Mouse (Mus musculus) hindbrain, embryonic 16.5 days (tissue): ENCODE measurements around the gene Arhgap15. TPM values are rescaled to one million over a fixed set of nuclear protein-coding genes. Genes with fewer than 3 reads are reported as not detected.

Experiments used
- ATAC-seq: fragments of 200-750 bp; cut with Nextera tagmentation; 2 replicates; pipeline ENCODE4 v1.8.0; 2017; ENCODE audit warnings: moderate TSS enrichment, moderate library complexity
- H3K27ac ChIP-seq: fragments of 300-500 bp; sonication (generic); 2 replicates; pipeline ENCODE4 v1.5.1; 2014; ENCODE audit warnings: low read depth, mild to moderate bottlenecking, control low read depth, low read length, moderate library complexity
- H3K27me3 ChIP-seq: fragments of 300-500 bp; sonication (generic); replicated peaks from 2 replicates; pipeline ENCODE4 v1.6.1; 2014; ENCODE audit warnings: low read length; ENCODE audit not compliant: control insufficient read depth, insufficient read depth
- H3K36me3 ChIP-seq: fragments of 300-500 bp; sonication (generic); 2 replicates; pipeline ENCODE4 v1.6.1; 2014; ENCODE audit warnings: mild to moderate bottlenecking, low read length, moderate library complexity, mixed read lengths; ENCODE audit not compliant: control insufficient read depth, insufficient read depth
- H3K4me1 ChIP-seq: fragments of 300-500 bp; sonication (generic); 2 replicates; pipeline ENCODE4 v1.6.1; 2014; ENCODE audit warnings: low read depth, low read length; ENCODE audit not compliant: control insufficient read depth, insufficient read depth
- H3K4me2 ChIP-seq: fragments of 300-500 bp; sonication (generic); 2 replicates; pipeline ENCODE4 v1.6.1; 2014; ENCODE audit warnings: mild to moderate bottlenecking, low read length, control low read depth, moderate library complexity
- H3K4me3 ChIP-seq: fragments of 300-500 bp; sonication (generic); 2 replicates; pipeline ENCODE4 v1.5.1; 2014; ENCODE audit warnings: mild to moderate bottlenecking, low read length, control low read depth, moderate library complexity
- H3K9ac ChIP-seq: fragments of 300-500 bp; sonication (generic); 2 replicates; pipeline ENCODE4 v1.6.1; 2014; ENCODE audit warnings: low read depth, mild to moderate bottlenecking, control low read depth, low read length, moderate library complexity
- H3K9me3 ChIP-seq: fragments of 300-500 bp; sonication (generic); 2 replicates; pipeline ENCODE4 v1.6.1; 2014; ENCODE audit warnings: mild to moderate bottlenecking, low read length, moderate library complexity; ENCODE audit not compliant: control insufficient read depth
- WGBS: fragments of 180-500 bp; shearing (Covaris S2); extraction: QIAGEN DNeasy Blood & Tissue Kit; methylation state at CpG from one replicate; pipeline ENCODE4 v1.1.7; 2014; 5-methylcytosine and 5-hydroxymethylcytosine counted together
- polyA plus RNA-seq: library from polyadenylated mRNA; unstranded; fragments of >200 nt; fragmentation: Nextera tagmentation; extraction: Ambion mirVana; gene quantifications from 2 replicates; pipeline ENCODE4 v1.2.1, GENCODE M21; 2015

The Arhgap15 gene
- polyA plus RNA-seq, 1 experiment from 2014 or later = 3.0 TPM

DNA sequence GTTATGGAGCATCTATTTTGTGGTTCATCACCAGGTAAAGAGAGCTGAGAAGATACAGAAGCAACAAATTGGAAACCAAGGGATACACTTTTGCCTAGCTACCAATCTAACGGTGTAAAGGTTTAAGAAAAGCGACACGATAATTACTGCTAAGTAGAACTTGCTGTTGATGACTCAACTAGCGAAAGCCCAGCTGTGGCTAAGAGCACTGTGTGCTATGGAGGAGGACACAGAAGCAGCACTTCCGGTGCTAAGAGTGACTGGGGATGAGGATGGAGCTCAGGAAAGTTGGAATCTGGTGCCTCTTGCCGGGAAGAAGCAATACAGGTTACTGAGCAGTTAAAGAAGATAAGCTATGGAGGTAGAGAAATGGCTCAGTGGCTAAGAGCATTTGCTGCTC, 589.8 kb downstream of the Arhgap15 start:
- no peak overlapping the region for H3K4me2 ChIP-seq
- no peaks in the 10 kb centered on the region for H3K4me1 ChIP-seq
- no peak overlapping the region for H3K4me3 ChIP-seq
- ATAC-seq = no peak
- no peaks in the 10 kb centered on the region for H3K36me3 ChIP-seq
- no peaks in the 10 kb centered on the region for H3K9me3 ChIP-seq
- no peak overlapping the region for H3K9ac ChIP-seq
- 96% methylated on average over 6 of the region's 6 CpGs for WGBS
- no peak overlapping the region for H3K27ac ChIP-seq
- no peaks in the 10 kb centered on the region for H3K27me3 ChIP-seq

DNA sequence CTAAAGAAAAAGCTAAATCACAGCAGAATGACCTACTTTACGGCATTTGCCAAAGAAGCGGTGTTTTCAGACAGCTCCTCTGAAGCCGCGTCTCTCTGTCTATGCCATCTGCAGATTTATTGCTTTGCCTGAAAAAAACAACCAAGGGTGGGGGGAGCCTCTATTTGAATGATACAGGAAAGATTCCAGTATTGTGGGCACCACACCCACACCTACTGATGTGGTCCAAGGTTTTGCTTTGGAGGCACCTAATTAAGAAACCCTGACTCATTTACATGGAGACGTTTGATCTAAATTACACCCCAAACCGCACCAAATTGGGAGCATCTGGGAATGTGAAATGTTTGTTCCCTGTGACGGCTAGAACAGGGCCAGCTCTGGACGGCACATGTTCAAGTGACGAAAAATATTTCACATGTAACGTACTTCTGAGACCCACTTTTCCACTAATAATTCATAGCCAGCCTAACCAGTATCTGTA, 592.5 kb downstream of the Arhgap15 start:
- H3K9me3 ChIP-seq = no peaks in the 10 kb centered on the region
- H3K27me3 ChIP-seq = no peaks in the 10 kb centered on the region
- H3K9ac ChIP-seq = no peak overlapping the region
- no peak overlapping the region for H3K27ac ChIP-seq
- H3K4me3 ChIP-seq = no peak overlapping the region
- no peaks in the 10 kb centered on the region for H3K4me1 ChIP-seq
- H3K4me2 ChIP-seq = no peak overlapping the region
- WGBS = 63% methylated on average over 10 of the region's 10 CpGs
- no peak for ATAC-seq
- H3K36me3 ChIP-seq = no peaks in the 10 kb centered on the region

DNA sequence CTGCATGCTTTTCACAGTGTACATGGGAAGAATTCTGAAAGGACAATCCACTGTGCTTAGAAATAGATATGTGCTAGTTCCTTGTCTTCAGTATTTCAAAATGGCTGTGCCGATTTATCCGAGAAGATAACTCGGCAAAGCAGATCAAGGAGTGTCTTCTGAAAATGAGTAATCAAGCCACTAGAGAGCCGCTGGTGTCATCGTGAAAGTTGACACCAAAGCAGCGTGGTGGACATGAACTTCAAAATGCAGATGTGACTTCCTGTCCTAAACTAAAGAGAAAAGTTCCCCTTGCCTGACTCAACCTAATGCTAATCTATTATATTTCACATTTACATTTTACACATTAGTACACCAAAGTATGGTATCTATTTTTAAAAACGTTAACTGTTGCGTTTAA, 596.2 kb downstream of the Arhgap15 start:
- Histone ChIP-seq H3K4me2 (no peak overlapping the region), H3K9ac (no peak overlapping the region), H3K36me3 (no peaks in the 10 kb centered on the region), H3K4me1 (no peaks in the 10 kb centered on the region), H3K9me3 (no peaks in the 10 kb centered on the region), H3K27me3 (no peaks in the 10 kb centered on the region), H3K4me3 (no peak overlapping the region), H3K27ac (no peak overlapping the region)
- ATAC-seq = no peak
- WGBS = 95% methylated on average over 8 of the region's 8 CpGs

DNA sequence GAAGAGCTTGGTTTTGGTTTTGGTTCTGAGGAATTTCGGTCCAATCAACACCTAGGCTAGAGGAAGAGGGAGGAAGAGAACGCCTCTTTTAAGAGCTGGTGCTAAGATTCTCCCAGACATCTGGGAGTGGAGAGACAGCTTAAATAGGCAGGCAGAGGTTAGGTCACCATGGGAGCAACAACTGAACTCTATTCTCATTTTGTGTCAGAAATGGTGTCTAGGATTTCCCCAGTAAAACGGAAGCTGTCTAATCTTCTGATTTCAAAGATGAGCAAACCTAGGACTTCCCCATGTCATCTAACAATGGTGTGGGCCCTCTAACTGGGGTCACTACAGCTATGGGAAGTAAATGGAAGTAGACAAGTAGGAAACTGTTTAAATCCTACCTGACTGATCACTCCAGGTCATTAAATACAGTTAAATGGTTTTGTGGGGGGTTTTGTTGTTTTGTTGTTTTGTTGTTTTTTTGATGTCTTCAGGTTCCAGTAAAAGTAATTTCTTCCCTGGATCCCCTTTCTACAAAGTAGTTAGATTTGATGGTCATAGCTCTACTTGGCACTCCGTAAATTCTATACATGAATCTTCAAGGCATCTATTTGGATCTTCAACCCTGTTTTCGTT, 596.8 kb downstream of the Arhgap15 start:
- H3K9me3 ChIP-seq = no peaks in the 10 kb centered on the region
- 96% methylated on average over 5 of the region's 5 CpGs for WGBS
- no peak for ATAC-seq
- no peak overlapping the region for H3K4me3 ChIP-seq
- H3K4me2 ChIP-seq = no peak overlapping the region
- H3K36me3 ChIP-seq = no peaks in the 10 kb centered on the region
- no peak overlapping the region for H3K9ac ChIP-seq
- no peak overlapping the region for H3K27ac ChIP-seq
- no peaks in the 10 kb centered on the region for H3K27me3 ChIP-seq
- no peaks in the 10 kb centered on the region for H3K4me1 ChIP-seq

DNA sequence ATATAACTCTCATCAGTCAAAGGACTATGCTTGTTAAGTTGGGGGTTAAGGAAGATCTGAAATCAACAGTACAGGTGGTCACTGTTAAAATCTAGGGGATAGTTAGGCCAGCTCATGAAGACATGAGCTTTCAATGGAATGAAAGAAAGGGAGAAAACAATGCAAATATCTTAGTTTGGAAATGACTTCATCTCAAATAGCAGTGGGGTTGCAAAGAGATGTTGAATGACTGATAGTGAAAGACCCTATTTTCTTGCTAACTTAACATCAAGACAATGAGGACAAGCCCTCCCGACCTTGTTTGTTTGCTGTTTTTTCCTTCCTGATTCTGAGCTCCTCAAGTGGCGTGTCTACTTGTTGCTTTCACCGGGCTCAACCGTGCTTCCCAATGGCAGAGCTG, 597.6 kb downstream of the Arhgap15 start:
- Histone ChIP-seq H3K27ac (no peak overlapping the region), H3K9ac (no peak overlapping the region), H3K36me3 (no peaks in the 10 kb centered on the region), H3K4me1 (no peaks in the 10 kb centered on the region), H3K4me2 (no peak overlapping the region), H3K9me3 (no peaks in the 10 kb centered on the region), H3K27me3 (no peaks in the 10 kb centered on the region), H3K4me3 (no peak overlapping the region)
- WGBS = 86% methylated on average over 4 of the region's 4 CpGs
- ATAC-seq = no peak

DNA sequence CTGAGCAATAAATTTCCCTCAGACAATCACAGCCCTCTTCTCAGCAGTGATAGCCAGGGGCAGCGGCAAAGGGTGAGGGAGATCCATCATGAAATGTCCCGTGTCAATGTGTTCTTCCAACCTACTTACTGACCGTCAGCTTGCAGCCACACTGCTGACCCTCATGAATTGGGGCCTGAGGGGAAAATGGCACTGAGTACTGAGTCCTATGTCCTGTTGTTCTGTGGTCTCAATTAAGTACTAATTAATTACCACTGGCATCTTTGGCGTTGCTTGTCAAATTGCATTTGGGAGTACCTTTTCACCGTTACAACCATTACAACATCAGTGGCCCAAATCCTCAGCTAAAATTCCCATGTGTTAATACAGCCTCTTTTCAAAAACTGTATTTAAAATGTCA, 599.2 kb downstream of the Arhgap15 start:
- Histone ChIP-seq H3K27me3 (no peaks in the 10 kb centered on the region), H3K36me3 (no peaks in the 10 kb centered on the region), H3K9me3 (no peaks in the 10 kb centered on the region), H3K9ac (no peak overlapping the region), H3K4me2 (no peak overlapping the region), H3K27ac (no peak overlapping the region), H3K4me1 (no peaks in the 10 kb centered on the region), H3K4me3 (no peak overlapping the region)
- WGBS = 60% methylated on average over 5 of the region's 5 CpGs
- ATAC-seq = no peak

DNA sequence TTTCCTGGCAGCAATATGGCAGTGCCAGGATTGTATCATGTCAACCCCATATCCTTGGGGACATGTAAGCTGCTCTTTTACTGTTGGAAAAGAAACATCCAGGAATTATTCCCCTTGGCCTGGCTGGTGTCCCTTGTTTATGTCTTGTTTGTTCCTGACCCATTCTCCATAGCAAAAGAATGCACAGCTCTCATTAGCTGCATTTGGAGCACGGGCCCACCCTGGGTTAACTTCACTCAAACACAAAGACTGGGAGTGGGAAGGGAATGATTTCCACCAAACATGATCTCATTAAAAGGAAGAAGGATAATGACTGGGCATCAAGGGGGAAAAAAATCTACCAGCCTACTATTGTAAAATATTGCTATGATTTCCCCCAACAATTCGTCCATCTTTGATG, 600.5 kb downstream of the Arhgap15 start:
- ATAC-seq = no peak
- Histone ChIP-seq H3K4me3 (no peak overlapping the region), H3K9me3 (no peaks in the 10 kb centered on the region), H3K27ac (no peak overlapping the region), H3K36me3 (no peaks in the 10 kb centered on the region), H3K4me1 (no peaks in the 10 kb centered on the region), H3K27me3 (no peaks in the 10 kb centered on the region), H3K4me2 (no peak overlapping the region), H3K9ac (no peak overlapping the region)
- 79% methylated on average over 2 of the region's 2 CpGs for WGBS

DNA sequence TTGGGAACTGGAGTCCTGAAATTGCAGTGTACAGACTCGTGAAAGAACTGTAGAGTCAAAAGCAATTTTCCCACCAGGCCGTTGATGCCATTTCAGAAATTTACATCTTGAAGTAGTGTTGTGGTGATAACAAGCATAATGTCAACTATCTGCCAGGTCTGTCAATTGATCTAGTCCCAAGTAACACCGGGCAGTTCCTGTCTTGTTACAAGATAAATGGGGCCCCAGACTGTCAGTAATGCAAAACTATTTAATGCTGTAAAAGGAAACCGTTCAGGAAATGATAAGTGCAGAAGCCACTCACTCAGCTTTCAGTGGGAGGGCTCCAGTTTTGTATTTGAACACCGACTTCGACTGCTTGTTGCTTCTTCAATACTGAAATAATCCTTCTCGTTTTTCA, 604.3 kb downstream of the Arhgap15 start:
- no peak for ATAC-seq
- 74% methylated on average over 7 of the region's 7 CpGs for WGBS
- no peak overlapping the region for H3K4me2 ChIP-seq
- H3K27me3 ChIP-seq = no peaks in the 10 kb centered on the region
- H3K9me3 ChIP-seq = no peaks in the 10 kb centered on the region
- no peaks in the 10 kb centered on the region for H3K36me3 ChIP-seq
- no peak overlapping the region for H3K9ac ChIP-seq
- H3K4me3 ChIP-seq = no peak overlapping the region
- H3K4me1 ChIP-seq = no peaks in the 10 kb centered on the region
- H3K27ac ChIP-seq = no peak overlapping the region

DNA sequence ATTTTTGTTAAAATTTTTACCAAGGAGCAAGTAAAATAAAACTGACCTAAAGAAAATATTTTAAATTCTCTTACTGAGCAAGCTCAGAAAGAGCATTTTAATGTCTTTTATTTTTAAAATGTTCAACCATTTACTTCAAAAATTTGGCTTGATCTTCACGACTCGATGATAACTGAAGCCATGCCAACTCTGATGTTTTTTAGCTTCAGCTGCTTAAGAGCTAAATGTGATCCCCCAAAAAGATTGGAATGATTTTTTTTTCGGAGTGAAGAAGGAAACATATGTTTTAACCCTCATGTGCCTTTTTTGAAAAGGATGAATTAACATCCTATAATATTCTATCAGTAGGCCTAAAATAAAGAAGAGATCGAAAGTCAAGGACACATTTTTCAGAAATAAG, 605.0 kb downstream of the Arhgap15 start:
- no peak for ATAC-seq
- Histone ChIP-seq H3K4me1 (no peaks in the 10 kb centered on the region), H3K4me2 (no peak overlapping the region), H3K9ac (no peak overlapping the region), H3K27me3 (no peaks in the 10 kb centered on the region), H3K9me3 (no peaks in the 10 kb centered on the region), H3K27ac (no peak overlapping the region), H3K36me3 (no peaks in the 10 kb centered on the region), H3K4me3 (no peak overlapping the region)
- WGBS = 92% methylated on average over 4 of the region's 4 CpGs

DNA sequence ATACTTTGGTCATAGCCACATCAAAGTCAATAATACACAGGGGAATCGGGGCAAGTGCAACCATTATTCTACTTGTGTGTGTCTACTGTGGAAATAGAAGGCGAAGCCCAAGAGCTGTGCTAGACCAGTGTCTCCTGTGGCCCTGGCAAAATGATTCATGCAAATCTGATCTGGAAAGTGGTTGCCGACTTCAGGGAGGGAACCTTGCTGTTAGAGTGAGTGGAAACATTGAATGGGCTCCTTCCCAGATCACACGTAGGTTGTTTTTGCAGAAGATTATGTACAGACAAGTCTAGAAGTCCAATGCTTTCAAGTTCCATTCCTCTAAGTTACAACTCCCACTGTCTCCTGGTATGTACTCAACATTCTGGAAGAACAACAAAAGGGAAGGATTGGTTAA, 606.2 kb downstream of the Arhgap15 start:
- H3K36me3 ChIP-seq = no peaks in the 10 kb centered on the region
- no peaks in the 10 kb centered on the region for H3K27me3 ChIP-seq
- no peak for ATAC-seq
- no peak overlapping the region for H3K9ac ChIP-seq
- no peaks in the 10 kb centered on the region for H3K9me3 ChIP-seq
- no peak overlapping the region for H3K27ac ChIP-seq
- H3K4me2 ChIP-seq = no peak overlapping the region
- no peak overlapping the region for H3K4me3 ChIP-seq
- WGBS = 88% methylated on average over 4 of the region's 4 CpGs
- no peaks in the 10 kb centered on the region for H3K4me1 ChIP-seq
